Mouse (Mus musculus) kidney, embryonic 15.5 days (tissue): ENCODE measurements at regions not wholly inside any gene's neighbourhood (a gene's known extent, or its start where the extent isn't known, plus 50 kb on each side); places are given as distances from the start of the nearest gene placed in this dataset.

Experiments used
- ATAC-seq: fragments of 200-750 bp; cut with Nextera tagmentation; replicated peaks from 2 replicates; pipeline ENCODE4 v1.8.0; 2017; ENCODE audit warnings: moderate TSS enrichment; ENCODE audit not compliant: low FRiP score
- H3K27ac ChIP-seq: fragments of 300-500 bp; sonication (generic); 2 replicates; pipeline ENCODE4 v1.5.1; 2015; ENCODE audit warnings: mild to moderate bottlenecking, inconsistent platforms
- H3K27me3 ChIP-seq: fragments of 300-500 bp; sonication (generic); 2 replicates; pipeline ENCODE4 v1.6.1; 2015; ENCODE audit warnings: inconsistent platforms
- H3K36me3 ChIP-seq: fragments of 300-500 bp; sonication (generic); 2 replicates; pipeline ENCODE4 v1.6.1; 2015; ENCODE audit warnings: inconsistent platforms
- H3K4me1 ChIP-seq: fragments of 300-500 bp; sonication (generic); 2 replicates; pipeline ENCODE4 v1.6.1; 2015; ENCODE audit warnings: inconsistent platforms
- H3K4me2 ChIP-seq: fragments of 300-500 bp; sonication (generic); 2 replicates; pipeline ENCODE4 v1.6.1; 2015; ENCODE audit warnings: moderate library complexity, mild to moderate bottlenecking, inconsistent platforms
- H3K4me3 ChIP-seq: fragments of 300-500 bp; sonication (generic); replicated peaks from 2 replicates; pipeline ENCODE4 v1.5.1; 2015; ENCODE audit warnings: mild to moderate bottlenecking, inconsistent platforms
- H3K9ac ChIP-seq: fragments of 300-500 bp; sonication (generic); 2 replicates; pipeline ENCODE4 v1.6.1; 2015; ENCODE audit warnings: mild to moderate bottlenecking, inconsistent platforms
- H3K9me3 ChIP-seq: fragments of 300-500 bp; sonication (generic); replicated peaks from 2 replicates; pipeline ENCODE4 v1.6.1; 2016; ENCODE audit warnings: inconsistent platforms
- WGBS: fragments of 180-500 bp; shearing (Covaris S2); methylation state at CpG from one replicate; pipeline ENCODE4 v1.1.7; 2015; ENCODE audit warnings: mixed read lengths; 5-methylcytosine and 5-hydroxymethylcytosine counted together

DNA sequence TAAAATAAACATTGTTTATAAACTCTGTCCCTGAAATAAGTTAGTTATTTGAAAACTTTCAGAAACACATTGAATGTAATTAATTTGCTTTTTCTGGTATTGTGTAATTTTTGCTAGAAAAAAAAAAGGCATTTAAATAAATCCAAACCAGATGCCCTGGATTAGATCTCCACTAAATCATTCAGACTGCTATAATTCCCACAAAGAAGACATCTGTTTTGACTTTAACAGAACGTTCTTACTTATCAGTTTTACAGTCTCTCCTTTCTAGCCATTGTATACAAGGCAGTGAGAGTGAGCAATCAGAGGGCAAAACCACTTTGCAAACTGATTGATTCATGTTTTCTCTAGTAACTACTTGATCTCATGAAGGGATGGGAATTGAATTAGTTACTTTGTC is 478.8 kb downstream of the Slitrk6 start:
- H3K9ac ChIP-seq: no peak overlapping the region
- no peaks in the 10 kb centered on the region for H3K27me3 ChIP-seq
- no peaks in the 10 kb centered on the region for H3K4me1 ChIP-seq
- WGBS: 30% methylated on average over 1 of the region's 1 CpGs
- no peak overlapping the region for H3K27ac ChIP-seq
- no peak overlapping the region for H3K4me2 ChIP-seq
- ATAC-seq: no peak
- H3K9me3 ChIP-seq: no peaks in the 10 kb centered on the region
- H3K4me3 ChIP-seq: no peak overlapping the region
- H3K36me3 ChIP-seq: no peaks in the 10 kb centered on the region

DNA sequence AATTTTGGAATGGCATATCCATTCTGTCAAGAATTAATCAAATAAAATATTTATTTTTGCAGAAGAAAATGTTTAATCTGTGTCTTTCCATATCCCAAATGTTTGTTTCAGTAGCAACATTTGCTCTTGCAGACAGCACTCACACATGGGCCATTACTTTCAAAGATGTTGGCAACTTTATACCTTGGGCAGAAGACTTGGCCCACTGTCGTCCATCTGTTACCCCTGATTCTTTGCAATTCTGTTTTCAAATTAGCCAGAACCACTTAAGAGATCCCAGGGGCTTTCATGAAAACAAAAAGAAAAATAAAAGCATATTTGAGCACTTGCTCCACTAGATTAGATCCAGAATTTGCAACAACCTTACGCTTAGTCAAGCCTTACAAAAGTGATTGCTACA is 483.7 kb downstream of the Slitrk6 start:
- no peak overlapping the region for H3K27ac ChIP-seq
- no peak overlapping the region for H3K9ac ChIP-seq
- no peaks in the 10 kb centered on the region for H3K4me1 ChIP-seq
- no peak overlapping the region for H3K4me3 ChIP-seq
- H3K4me2 ChIP-seq: no peak overlapping the region
- WGBS: 82% methylated on average over 2 of the region's 2 CpGs
- no peaks in the 10 kb centered on the region for H3K9me3 ChIP-seq
- H3K27me3 ChIP-seq: no peaks in the 10 kb centered on the region
- ATAC-seq: no peak
- H3K36me3 ChIP-seq: no peaks in the 10 kb centered on the region

DNA sequence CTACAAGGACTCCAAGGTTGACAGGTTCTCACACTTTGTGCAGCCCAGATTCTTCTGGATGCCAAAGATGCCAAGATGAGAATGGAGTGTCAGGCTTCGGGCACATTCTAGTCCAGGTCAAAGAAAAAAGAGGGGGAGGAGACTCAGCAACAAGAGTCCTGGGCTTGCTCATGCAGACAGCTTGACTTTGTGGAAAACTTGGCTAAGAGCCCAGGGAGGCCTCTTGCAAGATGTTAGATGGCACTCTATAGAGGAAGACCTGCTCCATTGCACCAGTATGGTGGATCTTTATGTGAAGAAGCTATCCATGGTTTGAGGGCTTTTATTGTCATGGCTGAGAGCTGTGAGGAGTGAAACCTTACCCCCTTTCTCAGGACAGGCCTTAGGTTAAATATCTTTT is 510.5 kb downstream of the Slitrk6 start:
- Histone ChIP-seq H3K4me3 (no peak overlapping the region), H3K4me2 (no peak overlapping the region), H3K9me3 (no peaks in the 10 kb centered on the region), H3K27ac (no peak overlapping the region), H3K9ac (no peak overlapping the region), H3K27me3 (no peaks in the 10 kb centered on the region), H3K4me1 (no peaks in the 10 kb centered on the region), H3K36me3 (no peaks in the 10 kb centered on the region)
- ATAC-seq: no peak; the same call in 1 of the 2 replicates
- WGBS: 68% methylated on average over 1 of the region's 1 CpGs

DNA sequence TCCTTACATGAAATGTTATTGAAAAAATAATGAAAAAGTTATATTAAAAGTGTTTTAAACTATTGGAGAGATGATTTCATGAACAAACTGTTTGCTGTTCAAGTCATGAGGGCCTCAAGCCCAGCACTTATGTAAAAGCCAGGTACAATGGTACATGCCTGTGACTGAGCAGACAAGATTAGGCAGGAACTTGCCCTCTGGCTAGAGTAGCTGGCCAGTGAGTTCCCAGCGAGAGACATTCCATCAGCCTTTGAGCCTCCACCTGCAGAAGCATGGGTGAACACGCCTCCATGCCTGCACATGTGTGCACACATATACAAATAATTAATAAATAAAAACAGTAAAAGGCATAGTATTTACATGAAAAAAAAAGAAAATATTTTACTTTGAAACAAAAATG is 511.4 kb downstream of the Slitrk6 start:
- H3K9me3 ChIP-seq: no peaks in the 10 kb centered on the region
- H3K4me3 ChIP-seq: no peak overlapping the region
- no peak overlapping the region for H3K27ac ChIP-seq
- no peaks in the 10 kb centered on the region for H3K36me3 ChIP-seq
- H3K4me1 ChIP-seq: no peaks in the 10 kb centered on the region
- H3K9ac ChIP-seq: no peak overlapping the region
- WGBS: 92% methylated on average over 2 of the region's 2 CpGs
- H3K27me3 ChIP-seq: no peaks in the 10 kb centered on the region
- no peak for ATAC-seq
- H3K4me2 ChIP-seq: no peak overlapping the region

DNA sequence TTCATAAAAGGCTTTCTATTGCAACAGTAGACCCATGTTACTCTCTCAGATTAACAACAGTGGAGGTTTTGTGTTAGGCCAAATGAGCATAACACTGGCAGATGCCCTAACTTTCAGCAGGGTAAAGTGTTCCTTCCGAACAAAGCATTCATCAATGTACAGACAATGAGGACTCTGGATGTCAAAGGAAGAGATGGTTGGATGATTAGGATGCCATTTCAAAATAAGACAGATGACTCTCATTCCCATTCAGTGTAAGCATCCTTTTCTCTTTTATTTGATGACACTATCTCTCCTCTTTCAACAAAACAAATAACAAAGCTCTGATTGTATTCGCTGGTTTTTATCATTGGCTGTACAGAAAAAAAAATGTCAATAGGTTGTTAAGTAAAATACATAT is 516.1 kb downstream of the Slitrk6 start:
- Histone ChIP-seq H3K4me3 (no peak overlapping the region), H3K4me1 (no peaks in the 10 kb centered on the region), H3K27me3 (no peaks in the 10 kb centered on the region), H3K4me2 (no peak overlapping the region), H3K27ac (no peak overlapping the region), H3K9ac (no peak overlapping the region), H3K36me3 (no peaks in the 10 kb centered on the region), H3K9me3 (no peaks in the 10 kb centered on the region)
- no peak for ATAC-seq
- 90% methylated on average over 2 of the region's 2 CpGs for WGBS

DNA sequence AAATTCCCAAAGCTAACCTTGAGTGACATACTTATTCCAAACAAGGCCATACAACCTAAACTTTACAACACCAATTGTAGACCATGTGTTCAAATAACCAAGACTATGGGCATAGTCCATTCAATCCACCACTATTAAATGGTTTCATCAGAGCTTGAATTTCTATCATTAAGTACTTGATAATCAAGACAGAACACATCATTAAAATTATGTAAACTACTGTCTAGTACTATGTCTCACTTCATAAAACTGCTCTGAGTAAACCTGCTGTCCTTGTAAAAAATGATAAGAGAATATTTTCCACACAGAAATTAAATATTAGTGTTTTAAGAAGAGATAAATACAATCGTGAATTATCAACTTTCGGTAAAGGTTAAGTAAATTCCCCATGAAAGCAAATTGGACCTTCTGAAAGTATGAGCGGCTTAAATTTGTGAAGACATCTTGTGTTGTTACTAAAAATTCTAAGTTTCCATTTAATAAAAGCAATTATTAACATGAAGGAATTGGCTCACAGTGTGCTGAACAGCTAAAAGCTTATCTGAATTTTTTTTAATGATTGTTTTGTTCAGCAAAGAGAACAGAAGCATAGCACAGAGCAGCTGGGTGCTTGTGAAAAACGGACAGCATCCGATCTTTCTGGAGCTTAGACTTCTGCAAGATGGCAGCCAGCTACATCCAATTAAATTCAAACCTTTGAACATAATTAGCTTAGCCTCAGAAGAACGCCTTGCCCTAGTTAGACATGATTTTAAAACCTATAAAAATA is 530.1 kb downstream of the Slitrk6 start:
- no peak for ATAC-seq
- no peak overlapping the region for H3K9ac ChIP-seq
- no peaks in the 10 kb centered on the region for H3K36me3 ChIP-seq
- H3K9me3 ChIP-seq: no peaks in the 10 kb centered on the region
- 82% methylated on average over 6 of the region's 6 CpGs for WGBS
- H3K27ac ChIP-seq: no peak overlapping the region
- H3K27me3 ChIP-seq: no peaks in the 10 kb centered on the region
- no peak overlapping the region for H3K4me3 ChIP-seq
- no peak overlapping the region for H3K4me2 ChIP-seq
- H3K4me1 ChIP-seq: no peaks in the 10 kb centered on the region

DNA sequence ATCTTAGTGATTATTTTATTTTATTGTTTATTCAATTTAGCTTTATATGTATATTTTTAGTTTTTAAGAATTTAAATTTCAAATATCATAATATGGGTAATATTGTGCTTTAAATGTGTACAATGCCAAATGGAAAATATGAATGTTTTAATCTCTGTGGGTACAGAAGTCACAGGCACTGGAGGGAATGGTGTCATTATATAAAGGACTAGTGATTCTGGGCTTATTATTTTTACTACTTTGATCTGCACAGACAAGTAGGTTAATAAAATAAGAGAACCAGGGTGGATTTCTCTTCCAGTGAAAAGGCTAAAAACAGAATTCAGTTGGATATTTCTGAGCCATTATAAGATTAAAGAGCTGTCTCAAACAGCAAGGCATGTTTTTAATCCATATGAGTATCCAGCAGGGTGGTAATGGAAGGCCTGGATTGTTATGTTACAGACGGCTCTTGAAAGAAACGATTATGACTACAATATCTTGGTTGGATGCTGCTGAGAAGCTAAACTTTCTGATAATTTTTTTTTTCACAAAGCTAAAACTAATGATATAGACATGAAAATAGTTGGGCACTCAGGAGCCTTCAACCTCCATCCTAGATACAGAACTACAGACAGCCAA is 563.9 kb downstream of the Slitrk6 start:
- ATAC-seq: no peak
- no peaks in the 10 kb centered on the region for H3K9me3 ChIP-seq

DNA sequence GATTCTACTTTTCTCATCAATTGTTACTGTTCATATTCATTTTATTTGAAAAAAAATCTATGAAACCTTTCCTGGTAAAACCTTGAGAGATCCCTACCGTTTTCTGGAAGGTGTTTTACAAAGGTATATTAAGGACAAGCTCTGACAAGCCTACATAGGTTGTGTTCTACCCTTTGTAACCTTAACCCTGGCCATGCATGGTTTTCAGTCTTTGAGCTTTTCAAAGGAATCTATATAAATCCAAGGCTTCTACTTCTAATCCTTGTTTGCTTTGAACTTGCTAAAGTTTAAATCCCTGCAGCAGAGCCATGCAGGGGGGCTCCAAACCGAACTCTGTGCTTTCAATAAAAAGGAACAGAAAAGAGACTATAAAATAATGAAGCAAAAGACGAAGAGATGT is 564.5 kb downstream of the Slitrk6 start:
- Histone ChIP-seq H3K27me3 (no peaks in the 10 kb centered on the region), H3K9me3 (no peaks in the 10 kb centered on the region), H3K9ac (no peak overlapping the region), H3K4me3 (no peak overlapping the region), H3K36me3 (no peaks in the 10 kb centered on the region), H3K27ac (no peak overlapping the region), H3K4me2 (no peak overlapping the region), H3K4me1 (no peaks in the 10 kb centered on the region)
- ATAC-seq: no peak
- 75% methylated on average over 3 of the region's 3 CpGs for WGBS

More for the DNA sequence above, 563.9 kb downstream of the Slitrk6 start:
- no peak overlapping the region for H3K4me3 ChIP-seq
- H3K27me3 ChIP-seq: no peaks in the 10 kb centered on the region
- 87% methylated on average over 2 of the region's 2 CpGs for WGBS
- no peaks in the 10 kb centered on the region for H3K4me1 ChIP-seq
- no peak overlapping the region for H3K4me2 ChIP-seq
- no peak overlapping the region for H3K27ac ChIP-seq
- H3K36me3 ChIP-seq: no peaks in the 10 kb centered on the region
- no peak overlapping the region for H3K9ac ChIP-seq

DNA sequence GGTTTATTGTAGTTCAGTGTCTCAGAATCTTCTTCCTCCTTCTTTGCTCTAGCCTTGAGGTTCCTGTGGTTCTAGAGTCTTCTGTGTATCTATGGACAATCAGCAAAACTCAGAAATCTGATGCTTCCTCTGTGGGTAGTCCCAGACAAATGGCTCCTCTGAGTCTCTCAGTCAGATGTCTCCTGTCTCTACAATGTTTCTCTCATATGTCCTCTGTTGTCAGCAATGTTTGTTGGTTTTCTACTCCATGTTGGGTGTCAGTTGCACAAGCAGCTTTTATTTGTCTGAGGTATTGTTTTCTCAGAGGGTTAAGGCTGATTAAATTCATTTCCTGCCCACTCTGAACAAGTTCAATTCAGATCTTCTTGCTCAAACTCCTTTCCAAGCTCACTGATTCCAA is 575.8 kb downstream of the Slitrk6 start:
- no peaks in the 10 kb centered on the region for H3K27me3 ChIP-seq
- H3K27ac ChIP-seq: no peak overlapping the region
- H3K4me3 ChIP-seq: no peak overlapping the region
- H3K4me1 ChIP-seq: no peaks in the 10 kb centered on the region
- H3K36me3 ChIP-seq: no peaks in the 10 kb centered on the region
- H3K4me2 ChIP-seq: no peak overlapping the region
- H3K9ac ChIP-seq: no peak overlapping the region
- H3K9me3 ChIP-seq: no peaks in the 10 kb centered on the region
- ATAC-seq: peak; percentile 62; the same call in 1 of the 2 replicates

DNA sequence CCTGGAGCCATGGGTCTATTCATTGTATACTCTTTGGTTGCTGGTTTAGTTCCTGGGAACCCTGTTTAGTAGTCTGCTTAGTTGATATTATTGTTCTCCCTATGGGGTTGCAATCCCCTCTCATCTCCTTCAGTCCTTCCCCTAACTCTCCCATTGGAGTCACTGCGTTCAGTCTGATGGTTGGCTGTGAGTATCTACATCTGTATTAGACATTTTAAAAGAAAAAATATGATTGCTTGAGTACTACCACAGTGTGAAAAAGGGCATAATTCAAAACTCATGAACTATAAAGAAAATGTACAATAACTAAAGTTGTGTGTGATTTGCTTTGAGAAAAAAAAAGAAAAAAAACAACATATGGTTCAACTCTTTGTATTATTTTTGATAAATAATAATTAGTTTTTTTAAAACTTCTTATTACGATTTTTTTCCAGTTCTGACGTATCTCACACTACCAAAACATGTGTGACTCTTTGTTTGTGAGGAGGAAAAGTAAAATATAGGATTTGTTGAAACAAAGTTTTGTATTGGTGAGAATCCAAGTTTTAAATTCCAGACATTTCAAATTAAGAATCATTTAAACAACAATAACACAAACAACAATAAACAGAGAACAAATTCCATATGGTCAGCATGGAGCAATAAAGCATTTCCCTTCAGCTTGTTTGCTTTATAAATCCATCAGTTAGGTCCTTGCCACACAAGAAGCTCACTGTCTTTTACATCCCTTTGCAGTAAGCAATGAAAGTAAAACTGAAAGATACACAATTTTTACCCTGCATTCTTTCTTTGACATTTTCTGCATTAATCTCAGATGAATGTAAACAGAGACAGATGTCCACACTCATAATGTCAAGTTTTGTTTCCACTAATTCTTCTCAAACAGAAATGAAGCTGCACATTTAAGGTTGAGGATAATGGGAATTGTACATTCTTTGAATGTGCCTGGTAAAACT is 583.5 kb downstream of the Slitrk6 start:
- Histone ChIP-seq H3K36me3 (no peaks in the 10 kb centered on the region), H3K27ac (no peak overlapping the region), H3K27me3 (no peaks in the 10 kb centered on the region), H3K4me3 (no peak overlapping the region), H3K9ac (no peak overlapping the region), H3K4me2 (no peak overlapping the region), H3K9me3 (no peaks in the 10 kb centered on the region), H3K4me1 (no peaks in the 10 kb centered on the region)
- 51% methylated on average over 3 of the region's 3 CpGs for WGBS
- peak; percentile 83 for ATAC-seq

DNA sequence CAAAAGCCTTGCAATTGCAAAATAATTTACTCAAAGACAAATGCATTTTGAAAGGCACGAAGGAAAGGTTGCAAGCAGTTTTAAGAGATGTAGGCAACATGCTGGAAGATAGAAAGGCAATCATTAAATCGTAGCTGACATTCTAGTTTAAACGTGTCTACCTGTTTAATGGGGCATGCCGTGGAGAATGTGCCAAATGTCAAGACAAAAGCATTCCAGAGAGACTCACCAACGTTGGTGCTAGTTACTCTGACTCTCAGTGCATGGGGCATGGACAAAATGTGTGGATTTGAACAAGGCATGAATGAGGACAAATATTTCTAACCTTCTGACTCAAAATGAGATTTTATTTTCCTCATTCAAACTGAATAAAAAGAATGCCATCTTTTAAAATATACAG is 586.3 kb downstream of the Slitrk6 start:
- 27% methylated on average over 5 of the region's 5 CpGs for WGBS
- H3K4me1 ChIP-seq: no peaks in the 10 kb centered on the region
- no peak overlapping the region for H3K9ac ChIP-seq
- ATAC-seq: peak; percentile 82; the same call in 1 of the 2 replicates
- no peaks in the 10 kb centered on the region for H3K27me3 ChIP-seq
- no peak overlapping the region for H3K27ac ChIP-seq
- H3K36me3 ChIP-seq: no peaks in the 10 kb centered on the region
- H3K4me2 ChIP-seq: no peak overlapping the region
- H3K9me3 ChIP-seq: no peaks in the 10 kb centered on the region
- no peak overlapping the region for H3K4me3 ChIP-seq

DNA sequence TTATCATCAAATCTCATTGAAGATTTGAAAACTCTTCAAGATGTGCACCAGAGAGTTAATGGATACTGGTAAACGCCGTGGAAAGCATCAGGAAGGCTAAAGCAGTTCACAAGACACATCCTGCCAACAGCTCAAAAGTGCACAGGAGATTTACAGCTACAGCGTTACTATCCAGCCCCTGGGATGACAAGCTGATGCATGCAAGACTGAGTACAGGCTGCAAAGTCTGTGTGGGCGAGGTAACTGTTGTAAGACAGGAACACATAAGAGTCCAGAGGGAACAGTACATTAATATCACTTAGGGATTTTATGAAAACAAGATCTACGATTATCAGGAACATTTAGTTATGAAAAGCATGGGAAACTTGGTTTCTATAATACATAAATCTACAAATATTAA is 626.7 kb downstream of the Slitrk6 start:
- Histone ChIP-seq H3K27ac (no peak overlapping the region), H3K9ac (no peak overlapping the region), H3K4me1 (no peaks in the 10 kb centered on the region), H3K4me2 (no peak overlapping the region), H3K27me3 (no peaks in the 10 kb centered on the region), H3K9me3 (no peaks in the 10 kb centered on the region), H3K4me3 (no peak overlapping the region), H3K36me3 (no peaks in the 10 kb centered on the region)
- WGBS: 30% methylated on average over 5 of the region's 5 CpGs
- no peak for ATAC-seq
